Mouse (Mus musculus): Measurements from ENCODE around the gene Bicral. TPM values are rescaled to one million over a fixed set of nuclear protein-coding genes. Genes with fewer than 3 reads are reported as not detected.

Gene Bicral
- polyA plus RNA-seq, 1 experiment, result 33.1 TPM

- H3K27ac ChIP-seq (ENCODE audit: insufficient read depth, low read length), result no peak overlapping the region
- no peak for TF ChIP-seq CTCF (IDR thresholded peaks at IDR 0.05; ENCODE audit: extremely low read depth, insufficient read depth, low read length)
- no peak for TF ChIP-seq POLR2A (IDR thresholded peaks at IDR 0.05; ENCODE audit: extremely low read depth, insufficient read depth, low read length)
- H3K4me3 ChIP-seq (ENCODE audit: insufficient read depth, low read length), result no peak overlapping the region
- H3K4me1 ChIP-seq (ENCODE audit: control insufficient read depth, insufficient read depth, low read length), result peaks cover 3% of the 10 kb centered on the region
Measured at GRCm38 (mm10) chr17:46876371-46876950, 18.2 kb upstream of the Bicral start.

GRCm38 (mm10) chr17:46875626-46876025, 17.3 kb upstream of the Bicral start:
- Histone ChIP-seq H3K27ac (ENCODE audit: insufficient read depth, low read length) (no peak overlapping the region), H3K4me1 (ENCODE audit: control insufficient read depth, insufficient read depth, low read length) (peaks cover 3% of the 10 kb centered on the region), H3K4me3 (ENCODE audit: insufficient read depth, low read length) (no peak overlapping the region)
- no peak for TF ChIP-seq CTCF (IDR thresholded peaks at IDR 0.05; ENCODE audit: extremely low read depth, insufficient read depth, low read length)
- TF ChIP-seq POLR2A (IDR thresholded peaks at IDR 0.05; ENCODE audit: extremely low read depth, insufficient read depth, low read length), result no peak

GRCm38 (mm10) chr17:46874133-46874532, 15.9 kb upstream of the Bicral start:
- Histone ChIP-seq H3K4me1 (ENCODE audit: control insufficient read depth, insufficient read depth, low read length) (peaks cover 3% of the 10 kb centered on the region), H3K27ac (ENCODE audit: insufficient read depth, low read length) (no peak overlapping the region), H3K4me3 (ENCODE audit: insufficient read depth, low read length) (no peak overlapping the region)
- TF ChIP-seq POLR2A (IDR thresholded peaks at IDR 0.05; ENCODE audit: extremely low read depth, insufficient read depth, low read length) (no peak), CTCF (IDR thresholded peaks at IDR 0.05; ENCODE audit: extremely low read depth, insufficient read depth, low read length) (no peak)

- no peak overlapping the region for H3K4me3 ChIP-seq (ENCODE audit: insufficient read depth, low read length)
- peaks cover 3% of the 10 kb centered on the region for H3K4me1 ChIP-seq (ENCODE audit: control insufficient read depth, insufficient read depth, low read length)
- no peak overlapping the region for H3K27ac ChIP-seq (ENCODE audit: insufficient read depth, low read length)
- no peak for TF ChIP-seq POLR2A (IDR thresholded peaks at IDR 0.05; ENCODE audit: extremely low read depth, insufficient read depth, low read length)
- TF ChIP-seq CTCF (IDR thresholded peaks at IDR 0.05; ENCODE audit: extremely low read depth, insufficient read depth, low read length), result no peak
Measured at GRCm38 (mm10) chr17:46872806-46873205, 14.5 kb upstream of the Bicral start.

- H3K4me3 ChIP-seq (ENCODE audit: insufficient read depth, low read length), result no peak overlapping the region
- TF ChIP-seq POLR2A (IDR thresholded peaks at IDR 0.05; ENCODE audit: extremely low read depth, insufficient read depth, low read length) (no peak), CTCF (IDR thresholded peaks at IDR 0.05; ENCODE audit: extremely low read depth, insufficient read depth, low read length) (no peak)
- peaks cover 3% of the 10 kb centered on the region for H3K4me1 ChIP-seq (ENCODE audit: control insufficient read depth, insufficient read depth, low read length)
- H3K27ac ChIP-seq (ENCODE audit: insufficient read depth, low read length), result no peak overlapping the region
Measured at GRCm38 (mm10) chr17:46870913-46871312, 12.6 kb upstream of the Bicral start.

- Histone ChIP-seq H3K27ac (ENCODE audit: insufficient read depth, low read length) (no peak overlapping the region), H3K4me1 (ENCODE audit: control insufficient read depth, insufficient read depth, low read length) (peaks cover 5% of the 10 kb centered on the region), H3K4me3 (ENCODE audit: insufficient read depth, low read length) (no peak overlapping the region)
- TF ChIP-seq POLR2A (IDR thresholded peaks at IDR 0.05; ENCODE audit: extremely low read depth, insufficient read depth, low read length) (no peak), CTCF (IDR thresholded peaks at IDR 0.05; ENCODE audit: extremely low read depth, insufficient read depth, low read length) (no peak)
Measured at GRCm38 (mm10) chr17:46870204-46870798, 12.0 kb upstream of the Bicral start.

GRCm38 (mm10) chr17:46866836-46867235, 8.6 kb upstream of the Bicral start:
- no peak overlapping the region for H3K4me3 ChIP-seq (ENCODE audit: insufficient read depth, low read length)
- H3K4me1 ChIP-seq (ENCODE audit: control insufficient read depth, insufficient read depth, low read length), result 0 out of 2 replicates have a peak, but pooled peaks cover 4% of the 10 kb centered on the region
- H3K27ac ChIP-seq (ENCODE audit: insufficient read depth, low read length), result no peak overlapping the region
- TF ChIP-seq CTCF (IDR thresholded peaks at IDR 0.05; ENCODE audit: extremely low read depth, insufficient read depth, low read length), result no peak
- no peak for TF ChIP-seq POLR2A (IDR thresholded peaks at IDR 0.05; ENCODE audit: extremely low read depth, insufficient read depth, low read length)

GRCm38 (mm10) chr17:46864566-46865195, 6.4 kb upstream of the Bicral start:
- no peak overlapping the region for H3K27ac ChIP-seq (ENCODE audit: insufficient read depth, low read length)
- TF ChIP-seq CTCF (IDR thresholded peaks at IDR 0.05; ENCODE audit: extremely low read depth, insufficient read depth, low read length), result no peak
- no peak for TF ChIP-seq POLR2A (IDR thresholded peaks at IDR 0.05; ENCODE audit: extremely low read depth, insufficient read depth, low read length)
- 0 out of 2 replicates have a peak, but pooled peaks cover 4% of the 10 kb centered on the region for H3K4me1 ChIP-seq (ENCODE audit: control insufficient read depth, insufficient read depth, low read length)
- no peak overlapping the region for H3K4me3 ChIP-seq (ENCODE audit: insufficient read depth, low read length)

GRCm38 (mm10) chr17:46860120-46860519, 1.8 kb upstream of the Bicral start:
- H3K4me3 ChIP-seq (ENCODE audit: insufficient read depth, low read length), result no peak overlapping the region
- H3K4me1 ChIP-seq (ENCODE audit: control insufficient read depth, insufficient read depth, low read length), result peaks cover 3% of the 10 kb centered on the region; the same call in 1 of the 2 replicates
- H3K27ac ChIP-seq (ENCODE audit: insufficient read depth, low read length), result no peak overlapping the region
- no peak for TF ChIP-seq POLR2A (IDR thresholded peaks at IDR 0.05; ENCODE audit: extremely low read depth, insufficient read depth, low read length)
